Mouse (Mus musculus): ENCODE measurements around the gene Nppc. TPM values are rescaled to one million over a fixed set of nuclear protein-coding genes. Genes with fewer than 3 reads are reported as not detected.

Gene Nppc
- polyA plus RNA-seq, 1 experiment from 2014 or later, result 0.67 TPM

GRCm38 (mm10) chr1:86677624-86678023 lies 7.3 kb upstream of the Nppc start:
- DNase-seq (ENCODE audit: low spot score) (no peak), ATAC-seq (ENCODE audit: insufficient number of reproducible peaks, low FRiP score, low TSS enrichment, low read depth) (no peak)
- Histone ChIP-seq H3K27ac (replicated peaks; ENCODE audit: low read depth, low read length) (no peak overlapping the region), H3K4me1 (ENCODE audit: control insufficient read depth, insufficient read depth, low read length) (no peaks in the 10 kb centered on the region), H3K4me3 (ENCODE audit: low read depth, low read length) (no peak overlapping the region), H3K9me3 (ENCODE audit: control insufficient read depth, low read length) (no peaks in the 10 kb centered on the region), H3K9ac (ENCODE audit: low read length) (no peak overlapping the region), H3K36me3 (ENCODE audit: control insufficient read depth, insufficient read depth, low read length) (no peaks in the 10 kb centered on the region), H3K27me3 (ENCODE audit: control insufficient read depth, insufficient read depth, low read length) (no peaks in the 10 kb centered on the region), H3K4me2 (ENCODE audit: low read depth, severe bottlenecking) (no peak overlapping the region)
- 90% methylated on average over 3 of the region's 3 CpGs for WGBS

GRCm38 (mm10) chr1:86675126-86675525 lies 4.8 kb upstream of the Nppc start:
- H3K4me2 ChIP-seq (ENCODE audit: low read depth, severe bottlenecking), result no peak overlapping the region
- peaks cover 18% of the 10 kb centered on the region for H3K27me3 ChIP-seq (ENCODE audit: control insufficient read depth, insufficient read depth, low read length)
- H3K9me3 ChIP-seq (ENCODE audit: control insufficient read depth, low read length), result no peaks in the 10 kb centered on the region
- WGBS, result 89% methylated on average over 12 of the region's 12 CpGs
- no peak for DNase-seq (ENCODE audit: low spot score)
- 0 out of 2 replicates have a peak, but pooled peaks cover 2% of the 10 kb centered on the region for H3K4me1 ChIP-seq (ENCODE audit: control insufficient read depth, insufficient read depth, low read length)
- no peak for ATAC-seq (ENCODE audit: insufficient number of reproducible peaks, low FRiP score, low TSS enrichment, low read depth)
- no peaks in the 10 kb centered on the region for H3K36me3 ChIP-seq (ENCODE audit: control insufficient read depth, insufficient read depth, low read length)
- no peak overlapping the region for H3K27ac ChIP-seq (replicated peaks; ENCODE audit: low read depth, low read length)
- H3K4me3 ChIP-seq (ENCODE audit: low read depth, low read length), result no peak overlapping the region
- no peak overlapping the region for H3K9ac ChIP-seq (ENCODE audit: low read length)

GRCm38 (mm10) chr1:86674385-86674784 lies 4.0 kb upstream of the Nppc start:
- 58% methylated on average over 9 of the region's 9 CpGs for WGBS
- Histone ChIP-seq H3K4me2 (ENCODE audit: low read depth, severe bottlenecking) (no peak overlapping the region), H3K9me3 (ENCODE audit: control insufficient read depth, low read length) (no peaks in the 10 kb centered on the region), H3K4me1 (ENCODE audit: control insufficient read depth, insufficient read depth, low read length) (0 out of 2 replicates have a peak, but pooled peaks cover 2% of the 10 kb centered on the region), H3K27ac (replicated peaks; ENCODE audit: low read depth, low read length) (no peak overlapping the region), H3K27me3 (ENCODE audit: control insufficient read depth, insufficient read depth, low read length) (peaks cover 26% of the 10 kb centered on the region), H3K36me3 (ENCODE audit: control insufficient read depth, insufficient read depth, low read length) (no peaks in the 10 kb centered on the region), H3K9ac (ENCODE audit: low read length) (no peak overlapping the region), H3K4me3 (ENCODE audit: low read depth, low read length) (no peak overlapping the region)
- DNase-seq (ENCODE audit: low spot score), result no peak
- ATAC-seq (ENCODE audit: insufficient number of reproducible peaks, low FRiP score, low TSS enrichment, low read depth), result no peak

GRCm38 (mm10) chr1:86669552-86670273 lies 658 bp downstream of the Nppc start:
- ATAC-seq (ENCODE audit: insufficient number of reproducible peaks, low FRiP score, low TSS enrichment, low read depth) (peak; percentile 53), DNase-seq (ENCODE audit: low spot score) (peak; percentile 81)
- H3K9ac ChIP-seq (ENCODE audit: low read length), result no peak overlapping the region
- H3K4me2 ChIP-seq (ENCODE audit: low read depth, severe bottlenecking), result peak overlapping the region; percentile 98
- WGBS, result 3% methylated on average over 44 of the region's 44 CpGs
- H3K4me3 ChIP-seq (ENCODE audit: low read depth, low read length), result peak overlapping the region; percentile 48
- H3K27me3 ChIP-seq (ENCODE audit: control insufficient read depth, insufficient read depth, low read length), result peaks cover 36% of the 10 kb centered on the region
- 0 out of 2 replicates have a peak, but pooled peaks cover 2% of the 10 kb centered on the region for H3K4me1 ChIP-seq (ENCODE audit: control insufficient read depth, insufficient read depth, low read length)
- H3K9me3 ChIP-seq (ENCODE audit: control insufficient read depth, low read length), result no peaks in the 10 kb centered on the region
- H3K36me3 ChIP-seq (ENCODE audit: control insufficient read depth, insufficient read depth, low read length), result no peaks in the 10 kb centered on the region
- no peak overlapping the region for H3K27ac ChIP-seq (replicated peaks; ENCODE audit: low read depth, low read length)

GRCm38 (mm10) chr1:86665091-86665490 lies 5.3 kb downstream of the Nppc start:
- no peaks in the 10 kb centered on the region for H3K9me3 ChIP-seq (ENCODE audit: control insufficient read depth, low read length)
- H3K4me2 ChIP-seq (ENCODE audit: low read depth, severe bottlenecking), result no peak overlapping the region
- H3K27me3 ChIP-seq (ENCODE audit: control insufficient read depth, insufficient read depth, low read length), result peaks cover 18% of the 10 kb centered on the region
- H3K9ac ChIP-seq (ENCODE audit: low read length), result no peak overlapping the region
- no peak overlapping the region for H3K27ac ChIP-seq (replicated peaks; ENCODE audit: low read depth, low read length)
- no peak for ATAC-seq (ENCODE audit: insufficient number of reproducible peaks, low FRiP score, low TSS enrichment, low read depth)
- H3K4me3 ChIP-seq (ENCODE audit: low read depth, low read length), result no peak overlapping the region
- no peak for DNase-seq (ENCODE audit: low spot score)
- no peaks in the 10 kb centered on the region for H3K4me1 ChIP-seq (ENCODE audit: control insufficient read depth, insufficient read depth, low read length)
- 64% methylated on average over 2 of the region's 2 CpGs for WGBS
- no peaks in the 10 kb centered on the region for H3K36me3 ChIP-seq (ENCODE audit: control insufficient read depth, insufficient read depth, low read length)

- Histone ChIP-seq H3K4me3 (ENCODE audit: low read depth, low read length) (no peak overlapping the region), H3K36me3 (ENCODE audit: control insufficient read depth, insufficient read depth, low read length) (no peaks in the 10 kb centered on the region), H3K9me3 (ENCODE audit: control insufficient read depth, low read length) (no peaks in the 10 kb centered on the region), H3K4me2 (ENCODE audit: low read depth, severe bottlenecking) (no peak overlapping the region), H3K4me1 (ENCODE audit: control insufficient read depth, insufficient read depth, low read length) (no peaks in the 10 kb centered on the region), H3K9ac (ENCODE audit: low read length) (no peak overlapping the region), H3K27ac (replicated peaks; ENCODE audit: low read depth, low read length) (no peak overlapping the region), H3K27me3 (ENCODE audit: control insufficient read depth, insufficient read depth, low read length) (no peaks in the 10 kb centered on the region)
- no peak for ATAC-seq (ENCODE audit: insufficient number of reproducible peaks, low FRiP score, low TSS enrichment, low read depth)
- WGBS, result 88% methylated on average over 5 of the region's 5 CpGs
- no peak for DNase-seq (ENCODE audit: low spot score)
Measured at GRCm38 (mm10) chr1:86657071-86657470, 13.3 kb downstream of the Nppc start.

- no peak overlapping the region for H3K9ac ChIP-seq (ENCODE audit: low read length)
- DNase-seq (ENCODE audit: low spot score) (no peak), ATAC-seq (ENCODE audit: insufficient number of reproducible peaks, low FRiP score, low TSS enrichment, low read depth) (no peak)
- 62% methylated on average over 4 of the region's 4 CpGs for WGBS
- H3K36me3 ChIP-seq (ENCODE audit: control insufficient read depth, insufficient read depth, low read length), result no peaks in the 10 kb centered on the region
- no peak overlapping the region for H3K27ac ChIP-seq (replicated peaks; ENCODE audit: low read depth, low read length)
- no peak overlapping the region for H3K4me3 ChIP-seq (ENCODE audit: low read depth, low read length)
- H3K4me2 ChIP-seq (ENCODE audit: low read depth, severe bottlenecking), result no peak overlapping the region
- H3K27me3 ChIP-seq (ENCODE audit: control insufficient read depth, insufficient read depth, low read length), result no peaks in the 10 kb centered on the region
- H3K9me3 ChIP-seq (ENCODE audit: control insufficient read depth, low read length), result no peaks in the 10 kb centered on the region
- no peaks in the 10 kb centered on the region for H3K4me1 ChIP-seq (ENCODE audit: control insufficient read depth, insufficient read depth, low read length)
Measured at GRCm38 (mm10) chr1:86652675-86653074, 17.7 kb downstream of the Nppc start.

- Histone ChIP-seq H3K4me1 (ENCODE audit: control insufficient read depth, insufficient read depth, low read length) (no peaks in the 10 kb centered on the region), H3K27ac (replicated peaks; ENCODE audit: low read depth, low read length) (no peak overlapping the region), H3K9me3 (ENCODE audit: control insufficient read depth, low read length) (no peaks in the 10 kb centered on the region), H3K36me3 (ENCODE audit: control insufficient read depth, insufficient read depth, low read length) (no peaks in the 10 kb centered on the region), H3K4me2 (ENCODE audit: low read depth, severe bottlenecking) (no peak overlapping the region), H3K9ac (ENCODE audit: low read length) (no peak overlapping the region), H3K4me3 (ENCODE audit: low read depth, low read length) (no peak overlapping the region), H3K27me3 (ENCODE audit: control insufficient read depth, insufficient read depth, low read length) (no peaks in the 10 kb centered on the region)
- no peak for ATAC-seq (ENCODE audit: insufficient number of reproducible peaks, low FRiP score, low TSS enrichment, low read depth)
- peak; percentile 84 for DNase-seq (ENCODE audit: low spot score)
- WGBS, result 19% methylated on average over 6 of the region's 6 CpGs
Measured at GRCm38 (mm10) chr1:86650272-86650671, 20.1 kb downstream of the Nppc start.

- H3K4me1 ChIP-seq (ENCODE audit: control insufficient read depth, insufficient read depth, low read length), result no peaks in the 10 kb centered on the region
- H3K9me3 ChIP-seq (ENCODE audit: control insufficient read depth, low read length), result no peaks in the 10 kb centered on the region
- H3K36me3 ChIP-seq (ENCODE audit: control insufficient read depth, insufficient read depth, low read length), result no peaks in the 10 kb centered on the region
- no peak overlapping the region for H3K9ac ChIP-seq (ENCODE audit: low read length)
- no peak overlapping the region for H3K4me2 ChIP-seq (ENCODE audit: low read depth, severe bottlenecking)
- no peak for DNase-seq (ENCODE audit: low spot score)
- no peak overlapping the region for H3K4me3 ChIP-seq (ENCODE audit: low read depth, low read length)
- ATAC-seq (ENCODE audit: insufficient number of reproducible peaks, low FRiP score, low TSS enrichment, low read depth), result no peak
- 39% methylated on average over 2 of the region's 2 CpGs for WGBS
- H3K27me3 ChIP-seq (ENCODE audit: control insufficient read depth, insufficient read depth, low read length), result no peaks in the 10 kb centered on the region
- no peak overlapping the region for H3K27ac ChIP-seq (replicated peaks; ENCODE audit: low read depth, low read length)
Measured at GRCm38 (mm10) chr1:86647517-86647916, 22.9 kb downstream of the Nppc start.
